Mouse (Mus musculus) midbrain, embryonic 12.5 days (tissue): Measurements from ENCODE around the gene Frmd4b. TPM values are rescaled to one million over a fixed set of nuclear protein-coding genes. Genes with fewer than 3 reads are reported as not detected.

Experiments
- ATAC-seq: fragments of 200-750 bp; cut with Nextera tagmentation; 2 replicates; pipeline ENCODE4 v1.8.0; 2017; ENCODE audit warnings: low read depth, moderate TSS enrichment, moderate library complexity; ENCODE audit not compliant: low FRiP score
- H3K27ac ChIP-seq: fragments of 300-500 bp; sonication (generic); replicated peaks from 2 replicates; pipeline ENCODE4 v1.5.1; 2016; ENCODE audit warnings: mild to moderate bottlenecking
- H3K27me3 ChIP-seq: fragments of 300-500 bp; sonication (generic); 2 replicates; pipeline ENCODE4 v1.6.1; 2016; ENCODE audit warnings: mild to moderate bottlenecking
- H3K36me3 ChIP-seq: fragments of 300-500 bp; sonication (generic); 2 replicates; pipeline ENCODE4 v1.6.1; 2016
- H3K4me1 ChIP-seq: fragments of 300-500 bp; sonication (generic); 2 replicates; pipeline ENCODE4 v1.6.1; 2016
- H3K4me2 ChIP-seq: fragments of 300-500 bp; sonication (generic); replicated peaks from 2 replicates; pipeline ENCODE4 v1.6.1; 2016; ENCODE audit warnings: mild to moderate bottlenecking, moderate library complexity
- H3K4me3 ChIP-seq: fragments of 300-500 bp; sonication (generic); 2 replicates; pipeline ENCODE4 v1.5.1; 2016; ENCODE audit warnings: mild to moderate bottlenecking
- H3K9ac ChIP-seq: fragments of 300-500 bp; sonication (generic); replicated peaks from 2 replicates; pipeline ENCODE4 v1.6.1; 2016; ENCODE audit warnings: mild to moderate bottlenecking, moderate library complexity
- H3K9me3 ChIP-seq: fragments of 300-500 bp; sonication (generic); 2 replicates; pipeline ENCODE4 v1.6.1; 2016; ENCODE audit warnings: mild to moderate bottlenecking
- WGBS: fragments of 180-500 bp; shearing (Covaris S2); methylation state at CpG from one replicate; pipeline ENCODE4 v1.1.7; 2016; 5-methylcytosine and 5-hydroxymethylcytosine counted together
- polyA plus RNA-seq: library from polyadenylated mRNA; unstranded; fragments of >200 nt; fragmentation: Nextera tagmentation; extraction: Ambion mirVana; gene quantifications from 2 replicates; pipeline ENCODE4 v1.2.1, GENCODE M21; 2016

The Frmd4b gene
- polyA plus RNA-seq, 1 experiment from 2014 or later, result 33.8 TPM

GRCm38 (mm10) chr6:97306351-97306750 is 311.0 kb downstream of the Frmd4b start:
- Histone ChIP-seq H3K36me3 (peaks cover 40% of the 10 kb centered on the region), H3K4me3 (no peak overlapping the region), H3K9me3 (no peaks in the 10 kb centered on the region), H3K27ac (no peak overlapping the region), H3K4me2 (no peak overlapping the region), H3K27me3 (peaks cover 4% of the 10 kb centered on the region; the same call in 1 of the 2 replicates), H3K4me1 (peaks cover 4% of the 10 kb centered on the region), H3K9ac (no peak overlapping the region)
- 93% methylated on average over 11 of the region's 11 CpGs for WGBS
- ATAC-seq, result no peak

DNA sequence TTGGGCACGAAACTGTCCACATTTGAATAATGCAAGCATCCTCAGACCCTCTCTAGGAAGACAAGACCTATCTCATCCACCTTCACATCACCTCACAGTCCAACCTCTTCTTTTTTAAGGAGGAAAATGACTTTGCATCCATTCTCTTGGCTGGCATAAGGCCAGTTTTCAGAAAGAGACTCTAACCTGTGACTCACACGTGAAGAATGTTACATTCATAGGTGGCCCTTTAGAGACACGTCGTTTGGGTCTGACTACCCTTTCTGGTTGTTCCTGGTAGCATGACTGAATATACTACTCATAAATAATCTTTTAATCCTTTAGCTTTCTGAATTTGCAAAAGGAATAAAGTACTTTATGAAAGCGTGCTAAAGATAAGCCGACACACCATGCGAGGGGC is 311.9 kb downstream of the Frmd4b start:
- peaks cover 40% of the 10 kb centered on the region for H3K36me3 ChIP-seq
- no peaks in the 10 kb centered on the region for H3K9me3 ChIP-seq
- no peak overlapping the region for H3K4me3 ChIP-seq
- H3K4me1 ChIP-seq, result no peaks in the 10 kb centered on the region
- no peak overlapping the region for H3K4me2 ChIP-seq
- no peak overlapping the region for H3K27ac ChIP-seq
- WGBS, result 96% methylated on average over 7 of the region's 7 CpGs
- H3K27me3 ChIP-seq, result no peaks in the 10 kb centered on the region
- no peak overlapping the region for H3K9ac ChIP-seq
- ATAC-seq, result no peak

GRCm38 (mm10) chr6:97305010-97305409 is 312.3 kb downstream of the Frmd4b start:
- Histone ChIP-seq H3K9ac (no peak overlapping the region), H3K9me3 (no peaks in the 10 kb centered on the region), H3K27ac (no peak overlapping the region), H3K36me3 (peaks cover 43% of the 10 kb centered on the region), H3K4me1 (no peaks in the 10 kb centered on the region), H3K4me2 (no peak overlapping the region), H3K27me3 (no peaks in the 10 kb centered on the region), H3K4me3 (no peak overlapping the region)
- WGBS, result 68% methylated on average over 11 of the region's 11 CpGs
- no peak for ATAC-seq

GRCm38 (mm10) chr6:97303277-97304109 is 313.8 kb downstream of the Frmd4b start:
- Histone ChIP-seq H3K4me3 (no peak overlapping the region), H3K27ac (no peak overlapping the region), H3K9ac (no peak overlapping the region), H3K4me2 (no peak overlapping the region), H3K36me3 (peaks cover 53% of the 10 kb centered on the region), H3K4me1 (no peaks in the 10 kb centered on the region), H3K27me3 (no peaks in the 10 kb centered on the region), H3K9me3 (no peaks in the 10 kb centered on the region)
- WGBS, result 92% methylated on average over 9 of the region's 9 CpGs
- ATAC-seq, result no peak

- Histone ChIP-seq H3K9me3 (no peaks in the 10 kb centered on the region), H3K27me3 (no peaks in the 10 kb centered on the region), H3K9ac (no peak overlapping the region), H3K27ac (no peak overlapping the region), H3K36me3 (peaks cover 57% of the 10 kb centered on the region), H3K4me3 (no peak overlapping the region), H3K4me2 (no peak overlapping the region), H3K4me1 (no peaks in the 10 kb centered on the region)
- 83% methylated on average over 7 of the region's 7 CpGs for WGBS
- no peak for ATAC-seq
Measured at GRCm38 (mm10) chr6:97302303-97302702, 315.0 kb downstream of the Frmd4b start.

GRCm38 (mm10) chr6:97300659-97301058 is 316.7 kb downstream of the Frmd4b start:
- H3K4me2 ChIP-seq, result no peak overlapping the region
- H3K9me3 ChIP-seq, result no peaks in the 10 kb centered on the region
- peaks cover 64% of the 10 kb centered on the region for H3K36me3 ChIP-seq
- no peaks in the 10 kb centered on the region for H3K4me1 ChIP-seq
- H3K4me3 ChIP-seq, result no peak overlapping the region
- no peak overlapping the region for H3K27ac ChIP-seq
- no peak overlapping the region for H3K9ac ChIP-seq
- 87% methylated on average over 6 of the region's 6 CpGs for WGBS
- no peak for ATAC-seq
- H3K27me3 ChIP-seq, result no peaks in the 10 kb centered on the region

DNA sequence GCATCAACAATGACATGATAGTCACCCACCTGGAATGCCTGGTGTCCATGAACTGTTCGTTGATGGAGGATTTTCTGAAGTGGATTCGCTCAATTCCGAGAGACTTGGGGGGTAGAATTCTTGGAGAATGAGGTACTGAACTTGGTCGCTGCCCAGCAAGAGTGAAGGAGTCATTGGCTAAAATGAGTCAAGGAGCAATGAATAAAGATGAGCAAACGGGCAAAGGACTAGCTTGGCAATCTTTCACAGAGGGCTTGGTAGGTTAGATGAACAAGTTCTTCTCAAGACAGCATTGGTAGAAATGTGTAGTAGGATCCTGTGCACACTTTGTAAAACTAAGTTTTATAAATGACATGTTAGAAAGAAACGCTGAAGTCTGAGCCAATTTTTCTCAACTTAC is 317.2 kb downstream of the Frmd4b start:
- H3K4me2 ChIP-seq, result no peak overlapping the region
- no peaks in the 10 kb centered on the region for H3K9me3 ChIP-seq
- 93% methylated on average over 6 of the region's 6 CpGs for WGBS
- peaks cover 64% of the 10 kb centered on the region for H3K36me3 ChIP-seq
- no peak overlapping the region for H3K9ac ChIP-seq
- no peak overlapping the region for H3K27ac ChIP-seq
- ATAC-seq, result no peak
- no peaks in the 10 kb centered on the region for H3K4me1 ChIP-seq
- no peak overlapping the region for H3K4me3 ChIP-seq
- H3K27me3 ChIP-seq, result no peaks in the 10 kb centered on the region

GRCm38 (mm10) chr6:97297151-97297550 is 320.2 kb downstream of the Frmd4b start:
- ATAC-seq, result no peak
- Histone ChIP-seq H3K4me3 (no peak overlapping the region), H3K9ac (no peak overlapping the region), H3K36me3 (peaks cover 74% of the 10 kb centered on the region), H3K27ac (no peak overlapping the region), H3K4me1 (no peaks in the 10 kb centered on the region), H3K27me3 (no peaks in the 10 kb centered on the region), H3K9me3 (no peaks in the 10 kb centered on the region), H3K4me2 (no peak overlapping the region)
- WGBS, result 95% methylated on average over 3 of the region's 3 CpGs

- WGBS, result 96% methylated on average over 21 of the region's 21 CpGs
- H3K27ac ChIP-seq, result no peak overlapping the region
- H3K9me3 ChIP-seq, result no peaks in the 10 kb centered on the region
- no peak overlapping the region for H3K9ac ChIP-seq
- H3K27me3 ChIP-seq, result no peaks in the 10 kb centered on the region
- ATAC-seq, result no peak
- no peak overlapping the region for H3K4me2 ChIP-seq
- peaks cover 7% of the 10 kb centered on the region; the same call in 1 of the 2 replicates for H3K4me1 ChIP-seq
- no peak overlapping the region for H3K4me3 ChIP-seq
- peaks cover 83% of the 10 kb centered on the region for H3K36me3 ChIP-seq
Measured at GRCm38 (mm10) chr6:97295866-97296527, 321.3 kb downstream of the Frmd4b start.

DNA sequence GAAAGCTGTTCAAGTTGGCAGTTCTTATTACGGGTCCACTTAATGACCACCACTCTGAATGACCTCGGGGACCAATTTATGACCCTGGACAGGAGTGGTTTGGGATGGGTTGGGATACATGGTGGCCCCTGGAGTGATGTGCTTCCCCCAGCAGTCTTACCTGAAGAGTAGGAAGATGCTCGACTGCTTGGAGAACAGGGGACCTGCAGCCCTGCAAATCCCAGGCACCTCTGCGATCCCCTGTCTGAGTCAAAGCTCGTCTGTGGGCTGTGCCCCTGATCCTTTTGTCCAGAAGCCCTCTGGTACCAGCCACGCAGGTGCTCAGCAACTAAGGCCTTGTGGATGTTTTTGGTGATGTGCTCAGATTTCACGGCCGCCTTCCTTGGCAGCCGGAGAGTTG is 321.9 kb downstream of the Frmd4b start:
- no peaks in the 10 kb centered on the region for H3K9me3 ChIP-seq
- H3K27me3 ChIP-seq, result no peaks in the 10 kb centered on the region
- 92% methylated on average over 9 of the region's 9 CpGs for WGBS
- H3K4me3 ChIP-seq, result no peak overlapping the region
- H3K4me1 ChIP-seq, result peaks cover 9% of the 10 kb centered on the region; the same call in 1 of the 2 replicates
- no peak for ATAC-seq
- H3K9ac ChIP-seq, result no peak overlapping the region
- no peak overlapping the region for H3K4me2 ChIP-seq
- no peak overlapping the region for H3K27ac ChIP-seq
- peaks cover 83% of the 10 kb centered on the region for H3K36me3 ChIP-seq

GRCm38 (mm10) chr6:97293667-97294569 is 323.4 kb downstream of the Frmd4b start:
- Histone ChIP-seq H3K9ac (no peak overlapping the region), H3K4me2 (no peak overlapping the region), H3K4me1 (peaks cover 9% of the 10 kb centered on the region; the same call in 1 of the 2 replicates), H3K27ac (no peak overlapping the region), H3K36me3 (peaks cover 72% of the 10 kb centered on the region), H3K9me3 (no peaks in the 10 kb centered on the region), H3K4me3 (no peak overlapping the region), H3K27me3 (no peaks in the 10 kb centered on the region)
- ATAC-seq, result no peak
- 91% methylated on average over 12 of the region's 12 CpGs for WGBS
